ENCODE assay signal across 11 mouse cellular contexts in genomic region chr4:134012858-134013528, GRCm38 (mm10). TPM values are rescaled to one million over a fixed set of nuclear protein-coding genes. Genes with fewer than 3 reads are reported as not detected.
DNase-seq lines count a peak whose midpoint lies in the region; ATAC-seq and TF ChIP-seq lines count a peak whose summit lies in the region.
"Had no signal": no experiment of that assay in that cellular context is flagged by ENCODE, and none has a peak within 500 bp of the region (broad histone marks: within the 10 kb centered on the region; RNA-seq: fewer than 3 reads in every experiment).

No protein-coding gene starts in this region.

- no peak overlapping the region for H3K27ac ChIP-seq in hindbrain, postnatal 0 days
- H3K27ac ChIP-seq in hindbrain, embryonic 16.5 days (ENCODE audit: low read depth, low read length), result no peak overlapping the region
- H3K27ac ChIP-seq: midbrain, embryonic 12.5 days had no signal

- TF ChIP-seq CTCF in hindbrain, postnatal 0 days (IDR thresholded peaks at IDR 0.05; ENCODE audit: low read depth), result peak; percentile 69
- TF ChIP-seq CTCF in E14TG2a.4 (conservative IDR thresholded peaks at IDR 0.05; ENCODE audit: low read length), result peak; percentile 36

- H3K4me1 ChIP-seq in hindbrain, postnatal 0 days (ENCODE audit: insufficient read depth, low read length), result no peaks in the 10 kb centered on the region
- peaks cover 7% of the 10 kb centered on the region for H3K4me1 ChIP-seq in hindbrain, embryonic 16.5 days (ENCODE audit: control insufficient read depth, insufficient read depth, low read depth, low read length)
- H3K4me1 ChIP-seq in E14TG2a.4 (replicated peaks; ENCODE audit: low read depth, low read length), result peaks cover 82% of the 10 kb centered on the region

- H3K4me3 ChIP-seq in hindbrain, postnatal 0 days (ENCODE audit: low read length), result no peak overlapping the region
- no peak overlapping the region for H3K4me3 ChIP-seq in hindbrain, embryonic 16.5 days (ENCODE audit: low read length)
- peak overlapping the region; percentile 71 for H3K4me3 ChIP-seq in E14TG2a.4 (replicated peaks; ENCODE audit: low read length)
- H3K4me3 ChIP-seq: midbrain, embryonic 12.5 days had no signal

- H3K4me2 ChIP-seq in hindbrain, postnatal 0 days (ENCODE audit: low read depth, low read length), result no peak overlapping the region
- H3K4me2 ChIP-seq in hindbrain, embryonic 16.5 days (ENCODE audit: low read length), result no peak overlapping the region

- H3K9me3 ChIP-seq in hindbrain, postnatal 0 days (ENCODE audit: low read length), result no peaks in the 10 kb centered on the region
- no peaks in the 10 kb centered on the region for H3K9me3 ChIP-seq in hindbrain, embryonic 16.5 days (ENCODE audit: control insufficient read depth, low read length)
- H3K9me3 ChIP-seq in E14TG2a.4 (ENCODE audit: low read length), result no peaks in the 10 kb centered on the region
- H3K9me3 ChIP-seq: midbrain, embryonic 12.5 days had no signal

- H3K9ac ChIP-seq in hindbrain, postnatal 0 days (replicated peaks; ENCODE audit: low read length), result no peak overlapping the region
- H3K9ac ChIP-seq in hindbrain, embryonic 16.5 days (ENCODE audit: low read depth, low read length), result no peak overlapping the region
- H3K9ac ChIP-seq: midbrain, embryonic 12.5 days had no signal

- peak; percentile 32 for DNase-seq in hindbrain, postnatal 0 days (ENCODE audit: low spot score)
- peak; percentile 65 for DNase-seq in embryo, embryonic 11 days
- peak; percentile 59 for DNase-seq in mesoderm, embryonic 11.5 days (ENCODE audit: low read depth, low spot score)
- DNase-seq in adrenal gland, postnatal 14 days, result no peak
- no peak for DNase-seq in layer of hippocampus, postnatal 25 days (ENCODE audit: extremely low spot score in 1 of 2, low spot score in 1 of 2)
- no peak for DNase-seq in cerebellum, adult 9-11 months
- DNase-seq: adrenal gland, adult 2 months had no signal

- no peaks in the 10 kb centered on the region for H3K36me3 ChIP-seq in hindbrain, postnatal 0 days (ENCODE audit: insufficient read depth, low read length)
- no peaks in the 10 kb centered on the region for H3K36me3 ChIP-seq in hindbrain, embryonic 16.5 days (ENCODE audit: control insufficient read depth, insufficient read depth, low read length)
- peaks cover 59% of the 10 kb centered on the region for H3K36me3 ChIP-seq in E14TG2a.4 (ENCODE audit: insufficient read depth, low read length)
- H3K36me3 ChIP-seq: midbrain, embryonic 12.5 days had no signal

- H3K27me3 ChIP-seq in hindbrain, postnatal 0 days (ENCODE audit: insufficient read depth, low read length), result peaks cover 15% of the 10 kb centered on the region; the same call in 1 of the 2 replicates
- H3K27me3 ChIP-seq in hindbrain, embryonic 16.5 days (replicated peaks; ENCODE audit: control insufficient read depth, insufficient read depth, low read length), result peaks cover 7% of the 10 kb centered on the region
- no peaks in the 10 kb centered on the region for H3K27me3 ChIP-seq in E14TG2a.4 (ENCODE audit: insufficient read depth, low read length)

- WGBS in hindbrain, postnatal 0 days, result 47% methylated on average over 12 of the region's 12 CpGs
- WGBS in hindbrain, embryonic 16.5 days, result 45% methylated on average over 12 of the region's 12 CpGs

- ATAC-seq in hindbrain, postnatal 0 days, result no peak
- no peak for ATAC-seq in hindbrain, embryonic 16.5 days

RNA-seq across cellular contexts. Expression of gene Lin28a, which starts 5.6 kb away (rescaled TPM):
- not detected in 2 replicates for total RNA-seq in hindbrain, postnatal 0 days (2014; rRNA removed)
- 0.05 TPM in 1 of 2 replicates, not detected in the other for polyA plus RNA-seq in hindbrain, postnatal 0 days (2015; fragmentation: Nextera tagmentation; extraction: Ambion mirVana)
- 0.16 and 0.35 TPM in 2 replicates for polyA plus RNA-seq in hindbrain, embryonic 16.5 days (2015; fragmentation: Nextera tagmentation; extraction: Ambion mirVana)
- not detected in 2 replicates for total RNA-seq in adrenal gland, postnatal 14 days (2021)
- not detected for total RNA-seq in layer of hippocampus, postnatal 25 days (2021)
- total RNA-seq: adrenal gland, adult 2 months had no signal
- polyA plus RNA-seq: adrenal gland, adult 2 months had no signal

RNA-seq across cellular contexts. Expression of gene Dhdds, which starts 12.3 kb away (rescaled TPM):
- 43.1 and 49.5 TPM in 2 replicates for total RNA-seq in hindbrain, postnatal 0 days (2014; rRNA removed)
- 41.5 and 41.8 TPM in 2 replicates for polyA plus RNA-seq in hindbrain, postnatal 0 days (2015; fragmentation: Nextera tagmentation; extraction: Ambion mirVana)
- polyA plus RNA-seq in hindbrain, embryonic 16.5 days (2015; fragmentation: Nextera tagmentation; extraction: Ambion mirVana), result 49.7 and 49.8 TPM in 2 replicates
- 32.1 and 35.2 TPM in 2 replicates for total RNA-seq in adrenal gland, postnatal 14 days (2021)
- total RNA-seq in layer of hippocampus, postnatal 25 days (2021), result 10 to 100 TPM; 62.2 to 62.6 TPM

RNA-seq across cellular contexts. Expression of gene Zfp683, which starts 40.6 kb away (rescaled TPM):
- not detected in 2 replicates for total RNA-seq in hindbrain, postnatal 0 days (2014; rRNA removed)
- polyA plus RNA-seq in hindbrain, postnatal 0 days (2015; fragmentation: Nextera tagmentation; extraction: Ambion mirVana), result not detected in 2 replicates
- not detected in 2 replicates for polyA plus RNA-seq in hindbrain, embryonic 16.5 days (2015; fragmentation: Nextera tagmentation; extraction: Ambion mirVana)
- total RNA-seq in adrenal gland, postnatal 14 days (2021), result 0.26 TPM in 1 of 2 replicates, not detected in the other
- total RNA-seq in layer of hippocampus, postnatal 25 days (2021), result not detected
- polyA plus RNA-seq: midbrain, embryonic 12.5 days; stomach, embryonic 14.5 days had no signal

RNA-seq across cellular contexts. Expression of gene Hmgn2, which starts 44.5 kb away (rescaled TPM):
- total RNA-seq in hindbrain, postnatal 0 days (2014; rRNA removed), result 195 and 225 TPM in 2 replicates
- 1,094 and 1,203 TPM in 2 replicates for polyA plus RNA-seq in hindbrain, postnatal 0 days (2015; fragmentation: Nextera tagmentation; extraction: Ambion mirVana)
- 909 and 1,029 TPM in 2 replicates for polyA plus RNA-seq in hindbrain, embryonic 16.5 days (2015; fragmentation: Nextera tagmentation; extraction: Ambion mirVana)
- 325 and 351 TPM in 2 replicates for total RNA-seq in adrenal gland, postnatal 14 days (2021)
- total RNA-seq in layer of hippocampus, postnatal 25 days (2021), result 100 to 1,000 TPM; 133 to 138 TPM

RNA-seq across cellular contexts. Expression of gene Crybg2, which starts 47.6 kb away (rescaled TPM):
- 1.7 and 2.8 TPM in 2 replicates for total RNA-seq in hindbrain, postnatal 0 days (2014; rRNA removed)
- 5.9 and 6.7 TPM in 2 replicates for polyA plus RNA-seq in hindbrain, postnatal 0 days (2015; fragmentation: Nextera tagmentation; extraction: Ambion mirVana)
- polyA plus RNA-seq in hindbrain, embryonic 16.5 days (2015; fragmentation: Nextera tagmentation; extraction: Ambion mirVana), result 3.7 and 5.3 TPM in 2 replicates
- total RNA-seq in adrenal gland, postnatal 14 days (2021), result not detected in 2 replicates
- 1 to 10 TPM; 1.2 to 1.6 TPM for total RNA-seq in layer of hippocampus, postnatal 25 days (2021)

Comparison
In these comparisons a context has a peak if more than half of its experiments do, and no peak if none do; other contexts are left out.
1. DNase-seq: peak in hindbrain, postnatal 0 days (single experiment), embryo, embryonic 11 days (single experiment) and mesoderm, embryonic 11.5 days (single experiment); none in adrenal gland, postnatal 14 days (single experiment), layer of hippocampus, postnatal 25 days (0 of 2) and cerebellum, adult 9-11 months (single experiment).